Mouse (Mus musculus) gonadal fat pad, adult 2 months (tissue): ENCODE results near the gene Vmn2r35. TPM values are rescaled to one million over a fixed set of nuclear protein-coding genes. Genes with fewer than 3 reads are reported as not detected.
"Not testable (repeated sequence)": the region's sequence is repeated elsewhere in the genome, so short reads cannot be mapped to it uniquely, and the experiment has no call there.

Source experiments
- DNase-seq: peaks from one replicate; pipeline ENCODE4 v3.0.0-alpha.2; 2012; ENCODE audit warnings: low read depth
- polyA plus RNA-seq: library from polyadenylated mRNA; depleted of rRNA; stranded (reverse); fragments of >200 nt; gene quantifications from 2 replicates; pipeline ENCODE4 v1.2.3, GENCODE M21; 2012; rRNA removed

The Vmn2r35 gene
- not detected in 2 replicates for polyA plus RNA-seq

- not testable (repeated sequence) for DNase-seq
Observed at GRCm38 (mm10) chr7:7819767-7820166, at the start of gene Vmn2r35. TSS of gene Vmn2r35 (minus strand) at chr7:7819867.

GRCm38 (mm10) chr7:7794196-7794595 is 25.5 kb downstream of the Vmn2r35 start:
- not testable (repeated sequence) for DNase-seq

Other genes starting within 250 kb of the Vmn2r35 start
- not detected in 2 replicates for gene Vmn2r34, start 130.4 kb downstream of the Vmn2r35 start, polyA plus RNA-seq
- not detected in 2 replicates for gene Vmn2r36, start 82.6 kb upstream of the Vmn2r35 start, polyA plus RNA-seq